Mouse (Mus musculus) gastrocnemius, adult 18-20 months (tissue): ENCODE measurements at regions not wholly inside any gene's neighbourhood (a gene's known extent, or its start where the extent isn't known, plus 50 kb on each side); places are given as distances from the start of the nearest gene placed in this dataset.
A peak's percentile ranks its signal among the peaks of the same experiment; 100 is the strongest.

Experiments
- DNase-seq: peaks from one replicate; pipeline ENCODE4 v3.0.0; 2021; ENCODE audit warnings: low spot score

- no peak for DNase-seq
These were observed 166.6 kb downstream of the Atp6ap1l start for GRCm38 (mm10) chr13:90738513-90738912.

DNA sequence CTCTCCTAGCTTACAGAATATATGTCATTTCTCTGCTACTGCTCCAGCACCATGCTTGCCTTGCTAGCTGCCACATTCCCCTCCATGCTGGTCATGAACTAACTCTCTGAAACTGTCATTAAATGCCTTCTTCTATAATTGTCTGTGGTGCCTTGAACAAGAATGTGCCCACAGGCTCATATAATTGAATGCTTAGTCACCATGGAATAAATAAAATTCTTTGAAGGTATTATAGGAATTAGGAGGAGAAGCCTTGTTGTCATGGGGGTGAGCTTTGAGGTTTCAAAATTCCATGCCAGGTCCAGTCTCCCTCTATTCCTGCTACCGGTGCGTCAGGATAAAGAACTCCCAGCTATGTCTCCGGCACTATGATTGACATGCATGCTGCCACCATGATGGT is 171.9 kb downstream of the Atp6ap1l start:
- no peak for DNase-seq

DNA sequence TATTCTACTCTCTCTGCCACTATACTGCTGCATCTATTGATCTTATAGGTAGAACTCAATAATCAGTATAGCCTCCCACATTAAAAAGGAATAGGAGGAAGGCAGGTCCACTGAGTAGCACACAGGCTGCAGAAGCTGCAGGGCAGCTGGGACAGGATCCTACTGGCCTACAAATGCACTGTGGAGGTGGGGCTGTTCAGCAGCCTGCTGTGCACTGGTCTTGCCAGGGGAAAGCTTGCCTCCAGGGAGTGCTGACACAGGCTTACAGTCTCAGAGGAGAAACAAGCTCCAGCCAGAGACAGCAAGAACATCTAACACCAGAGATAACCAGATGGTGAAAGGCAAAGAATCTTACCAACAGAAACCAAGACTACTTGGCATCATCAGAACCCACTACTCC is 176.1 kb downstream of the Atp6ap1l start:
- DNase-seq: peak; percentile 42

GRCm38 (mm10) chr13:90727816-90728215 is 177.3 kb downstream of the Atp6ap1l start:
- peak; percentile 9 for DNase-seq

DNA sequence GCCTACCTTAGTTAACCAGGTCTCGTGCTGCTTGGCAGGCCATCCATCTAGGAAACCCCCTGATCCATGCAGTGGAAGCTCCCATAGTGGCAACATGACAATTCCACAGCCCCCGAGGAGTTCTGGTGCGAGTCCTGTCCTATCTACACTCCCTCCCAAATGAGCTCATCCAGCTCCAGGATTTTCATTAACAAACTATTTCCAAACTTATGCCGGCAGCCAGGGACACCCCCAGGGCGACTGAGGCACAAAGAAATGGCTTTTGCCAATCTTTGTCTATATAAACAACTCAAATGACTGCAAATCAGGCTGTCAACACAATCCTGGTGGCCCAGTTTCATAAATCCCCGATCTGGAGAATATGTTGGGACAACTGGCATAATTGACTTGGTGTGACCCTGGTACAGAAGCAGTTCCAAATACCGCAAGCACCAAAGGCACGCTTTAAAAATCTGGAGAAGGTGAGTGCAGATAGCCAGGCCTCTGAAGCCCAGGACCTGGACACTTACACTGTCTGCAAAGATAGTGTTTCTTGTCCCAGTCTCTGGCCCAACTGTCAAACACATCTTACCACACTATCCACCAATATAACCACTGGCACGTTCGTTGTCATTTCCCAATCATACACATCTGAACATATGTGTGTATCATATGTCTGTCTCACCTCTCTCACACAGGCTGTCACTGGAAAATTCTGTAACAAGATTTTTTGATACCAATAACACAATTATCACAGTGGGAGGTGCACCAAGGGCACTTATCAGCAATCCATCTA is 179.9 kb downstream of the Atp6ap1l start:
- peak; percentile 4 for DNase-seq

DNA sequence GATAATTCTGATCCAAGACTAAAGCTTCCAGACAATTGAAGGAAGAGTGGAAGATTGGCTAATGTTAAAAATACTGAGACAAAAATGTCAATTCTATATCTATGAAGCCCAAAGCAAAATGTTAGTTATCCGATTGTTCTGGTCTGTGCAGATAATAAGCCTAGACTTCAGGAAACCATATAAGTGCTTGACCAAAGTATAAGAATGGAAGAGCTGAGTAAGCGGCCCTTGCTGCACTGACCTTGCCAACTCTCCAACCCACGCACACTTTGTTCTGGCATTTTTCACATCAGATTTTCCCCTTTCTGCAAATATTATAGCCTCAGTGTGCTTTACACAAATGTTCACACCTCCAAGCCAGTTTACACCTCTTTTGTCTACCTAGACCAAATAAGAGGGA is 180.6 kb downstream of the Atp6ap1l start:
- DNase-seq: no peak

- no peak for DNase-seq
These were observed 181.6 kb downstream of the Atp6ap1l start for GRCm38 (mm10) chr13:90723533-90723898.

DNA sequence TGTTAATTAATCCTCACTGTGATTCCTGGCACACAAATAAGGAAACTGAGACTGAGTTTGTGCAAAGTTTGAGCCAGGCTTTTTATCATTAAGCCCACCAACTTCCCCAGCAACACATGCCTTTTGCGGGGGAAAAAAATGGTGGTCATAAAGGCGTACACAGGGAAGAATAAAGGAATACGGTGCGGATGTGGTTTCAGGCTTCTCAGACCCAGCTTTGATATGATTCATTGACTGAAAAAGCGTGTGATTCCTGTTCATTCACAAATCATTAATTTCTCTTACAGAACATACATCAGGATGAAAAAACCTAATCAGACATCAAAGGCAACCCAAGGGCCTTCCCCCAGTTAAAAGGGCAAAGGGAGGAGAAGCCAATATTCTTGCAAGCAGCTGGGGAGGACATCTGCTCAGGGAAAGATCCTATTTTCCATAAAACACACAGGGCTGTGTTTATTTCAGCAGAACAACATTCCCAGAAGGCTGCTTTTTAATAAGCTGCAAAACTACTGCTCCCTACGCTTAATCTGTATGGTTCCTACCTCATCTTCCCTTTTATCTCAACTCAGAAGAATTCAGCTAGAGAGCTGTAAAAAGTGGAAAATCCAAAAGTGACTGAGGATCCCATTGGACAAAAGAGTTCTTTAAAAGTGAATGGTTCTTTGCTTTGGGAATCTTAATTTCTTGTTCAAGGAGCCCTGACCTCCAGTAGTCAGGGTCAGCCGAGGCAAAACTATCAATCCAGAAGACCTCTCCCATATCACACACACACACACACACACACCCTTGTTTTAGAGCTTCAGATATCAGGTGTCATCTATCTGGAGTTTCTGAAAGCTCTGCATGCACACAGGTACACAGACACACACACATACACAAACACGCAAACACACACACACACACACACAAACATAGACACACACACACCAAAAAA is 182.3 kb downstream of the Atp6ap1l start:
- no peak for DNase-seq

GRCm38 (mm10) chr13:90684324-90684723 is 220.8 kb downstream of the Atp6ap1l start:
- DNase-seq: no peak

DNA sequence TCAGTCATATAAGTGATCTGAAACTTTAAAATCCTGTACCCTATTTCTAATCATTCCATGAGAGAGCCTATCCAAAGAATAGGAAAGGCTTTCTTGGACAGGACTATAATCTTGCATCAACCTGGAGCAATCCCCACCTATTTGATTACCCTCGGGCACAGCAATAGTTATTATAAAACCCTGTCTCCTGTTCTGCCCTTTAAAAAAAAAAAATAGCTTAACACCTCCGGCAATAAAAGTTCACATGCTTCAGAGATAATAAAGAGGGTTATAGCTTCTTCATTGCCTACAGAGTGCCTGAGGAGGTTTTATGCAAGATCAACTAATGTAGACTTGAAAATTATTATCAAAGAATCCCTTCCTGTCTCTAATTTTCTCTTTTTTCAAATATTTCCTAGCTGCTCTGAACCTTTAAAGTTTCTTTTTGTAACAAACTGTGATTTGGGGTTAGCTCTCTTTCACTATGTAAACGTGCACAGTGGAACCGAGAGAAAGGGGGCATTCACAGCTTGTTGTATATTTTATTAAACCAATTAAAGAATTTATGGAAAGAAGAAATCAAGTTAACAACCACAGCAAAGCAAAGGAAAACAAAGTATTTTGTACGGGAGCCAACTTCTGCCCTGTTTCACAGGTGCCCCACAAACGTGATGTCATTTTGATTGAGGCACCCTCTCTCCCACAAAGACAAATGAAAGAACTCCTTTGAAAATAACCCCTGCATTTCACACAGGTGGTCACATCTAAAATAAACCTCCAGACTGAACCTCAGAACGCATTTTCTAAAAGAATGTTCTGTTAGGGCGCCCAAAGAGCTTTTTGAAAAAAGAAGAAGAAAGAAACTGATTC is 225.8 kb downstream of the Atp6ap1l start:
- DNase-seq: no peak

- no peak for DNase-seq
These were observed 231.3 kb downstream of the Atp6ap1l start for GRCm38 (mm10) chr13:90673823-90674222.

GRCm38 (mm10) chr13:90673079-90673478 is 232.1 kb downstream of the Atp6ap1l start:
- DNase-seq: no peak

- no peak for DNase-seq
These were observed 243.5 kb downstream of the Atp6ap1l start for GRCm38 (mm10) chr13:90661567-90662141.

- no peak for DNase-seq
These were observed 244.2 kb downstream of the Atp6ap1l start for GRCm38 (mm10) chr13:90660950-90661349.

DNA sequence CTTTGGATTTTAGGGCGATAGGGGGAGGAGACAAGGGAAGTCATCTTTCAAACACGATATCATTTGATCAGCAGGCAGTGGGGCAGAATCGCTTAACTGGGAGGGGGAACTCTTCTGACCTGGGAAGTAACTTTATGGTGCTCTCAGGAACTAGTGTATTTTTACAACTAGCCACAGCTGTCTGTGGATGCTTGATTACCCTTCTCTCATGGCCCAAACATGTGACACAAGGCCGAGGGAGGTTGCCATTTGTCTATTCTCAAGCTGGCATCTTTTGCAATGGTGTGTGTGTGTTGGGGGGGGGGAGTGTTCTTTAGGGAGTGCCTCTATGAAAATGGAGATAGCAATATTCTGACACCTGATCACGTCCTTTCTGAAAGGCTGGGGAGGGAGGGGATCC is 246.1 kb downstream of the Atp6ap1l start:
- no peak for DNase-seq

- no peak for DNase-seq
These were observed 258.8 kb downstream of the Atp6ap1l start for GRCm38 (mm10) chr13:90646356-90646755.

DNA sequence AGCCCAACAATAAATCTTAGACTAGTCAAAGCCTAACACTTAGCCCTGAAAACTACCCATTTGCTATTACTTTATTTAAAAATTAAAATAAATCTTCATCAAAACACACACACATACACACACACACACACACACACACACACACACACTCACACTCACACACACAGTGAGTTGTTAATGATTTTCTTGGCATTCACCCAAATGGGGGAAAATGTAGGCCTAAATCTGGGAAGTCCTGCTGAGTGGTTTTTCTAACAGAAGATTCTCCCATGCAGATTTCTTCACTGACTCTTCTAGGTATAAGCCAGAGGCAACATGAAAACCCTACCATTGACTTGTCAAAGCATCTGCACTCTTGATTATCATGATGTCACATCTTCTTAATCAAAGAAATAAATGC is 260.9 kb downstream of the Atp6ap1l start:
- no peak for DNase-seq

DNA sequence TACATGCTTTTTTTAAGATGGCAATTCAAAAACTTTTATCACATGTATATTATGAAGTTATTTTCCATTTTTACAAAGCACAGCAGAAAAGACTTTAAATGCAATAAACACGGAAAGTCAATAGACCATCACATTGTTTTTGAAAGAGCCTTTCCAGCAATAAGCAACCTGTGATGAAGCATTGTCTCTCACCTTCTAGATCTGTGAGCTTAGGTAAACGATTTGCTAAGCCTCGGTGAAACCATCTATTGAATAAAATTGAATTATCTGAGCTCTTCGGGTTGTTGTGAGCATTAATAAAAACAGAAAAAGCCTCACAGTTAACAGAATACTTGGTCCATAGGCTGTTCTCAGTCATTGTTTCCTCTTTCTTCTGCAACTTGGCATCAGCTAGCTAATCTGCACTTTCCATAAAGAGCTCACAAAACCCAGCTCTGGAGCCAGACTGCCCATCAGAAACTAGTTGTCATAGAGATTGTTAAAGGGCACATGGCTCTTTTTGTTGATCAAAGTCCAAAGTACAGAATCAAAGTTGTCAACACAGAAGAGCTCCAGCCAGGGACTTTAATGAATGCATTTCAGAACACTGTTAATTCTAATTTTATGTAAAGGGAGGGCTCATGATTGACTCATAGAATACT is 261.5 kb downstream of the Atp6ap1l start:
- DNase-seq: no peak

DNA sequence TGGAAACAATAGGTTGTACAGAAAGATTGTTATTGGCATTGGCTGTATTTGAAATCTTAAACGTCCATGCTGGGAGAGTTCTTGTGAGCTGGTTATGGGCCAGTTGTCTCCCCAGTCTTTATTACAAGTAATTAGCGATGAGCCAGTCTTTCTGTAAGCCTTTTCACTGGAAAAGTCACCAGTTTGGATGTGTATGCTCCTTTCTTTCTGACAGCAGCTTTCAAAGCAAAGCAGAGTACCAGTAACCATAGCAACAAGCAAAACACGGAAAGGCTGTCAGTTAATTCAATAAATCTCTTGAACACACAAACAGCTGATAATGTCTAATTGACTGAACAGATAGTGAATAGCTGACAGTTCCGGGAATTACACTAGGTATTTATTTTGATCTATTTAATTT is 262.0 kb downstream of the Atp6ap1l start:
- DNase-seq: no peak

- DNase-seq: no peak
These were observed 262.8 kb downstream of the Atp6ap1l start for GRCm38 (mm10) chr13:90642206-90642823.
